Mouse (Mus musculus) T-cell, adult 2 months (primary cell): Measurements from ENCODE around the gene Pold4.
A peak's percentile ranks its signal among the peaks of the same experiment; 100 is the strongest.
"Not testable (repeated sequence)": the region's sequence is repeated elsewhere in the genome, so short reads cannot be mapped to it uniquely, and the experiment has no call there.

Experiments used
- DNase-seq: peaks from one replicate; pipeline ENCODE4 v3.0.0; 2022; ENCODE audit warnings: low spot score

Gene Pold4

DNA sequence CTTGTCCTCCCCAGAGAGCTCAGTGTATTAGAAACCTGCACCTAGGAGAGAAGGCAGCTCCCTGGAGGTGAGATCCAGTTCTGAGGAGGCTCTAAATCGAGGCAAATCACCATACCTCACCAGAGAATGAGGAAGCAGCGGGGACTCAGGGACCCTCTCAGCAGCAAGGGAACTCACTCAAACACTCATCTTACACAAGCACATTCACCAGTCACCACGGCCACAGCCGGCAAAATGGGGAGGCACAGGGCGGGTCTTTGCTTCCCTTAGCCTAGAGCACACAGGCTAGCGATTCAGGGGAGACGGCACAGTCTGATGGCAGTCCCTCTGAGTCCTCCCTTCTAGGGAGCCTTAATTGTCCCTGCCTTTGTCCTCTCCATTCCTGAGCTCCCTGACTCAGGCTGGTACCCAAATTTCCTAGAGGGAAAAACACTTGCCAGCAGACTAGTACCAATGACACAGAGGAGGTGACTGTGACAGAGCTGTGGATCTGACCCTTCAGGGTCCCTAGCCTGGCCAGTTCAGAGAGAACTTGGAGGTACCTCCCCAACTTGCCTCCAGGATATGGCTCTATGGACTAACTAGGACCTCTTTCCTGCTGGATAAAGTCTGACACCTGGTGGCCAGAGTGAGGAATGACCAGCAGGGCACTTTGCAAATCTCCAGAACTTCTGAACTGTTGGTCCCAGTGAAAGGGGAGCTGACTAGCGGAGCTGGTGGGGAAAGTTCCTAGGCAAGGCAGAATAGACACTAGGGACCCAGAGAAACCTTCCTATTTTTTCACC is 3.6 kb upstream of the Pold4 start:
- DNase-seq: peak; percentile 69

DNA sequence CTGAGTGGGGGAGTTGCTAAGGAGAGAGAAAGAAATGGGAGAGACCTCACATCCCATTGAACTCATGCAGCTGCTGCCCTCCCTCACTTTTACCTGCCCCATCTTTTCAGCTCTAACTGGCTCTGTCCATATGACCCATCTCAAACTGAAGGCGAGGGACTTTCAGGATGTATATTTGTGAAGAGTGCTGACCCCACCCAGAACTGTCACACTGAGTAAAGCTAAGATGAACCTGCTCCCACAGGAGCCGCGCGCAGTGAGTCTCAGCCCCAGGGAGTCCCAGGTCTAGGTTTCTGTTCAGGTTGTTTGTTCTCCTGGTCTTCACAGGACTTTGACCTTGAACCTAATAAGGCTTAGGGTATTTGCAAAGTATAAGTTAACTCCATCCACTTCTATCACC is 2.8 kb upstream of the Pold4 start:
- DNase-seq: no peak

GRCm38 (mm10) chr19:4229451-4230076 is 2.1 kb upstream of the Pold4 start:
- no peak for DNase-seq

GRCm38 (mm10) chr19:4230415-4230814 is 1.3 kb upstream of the Pold4 start:
- DNase-seq: no peak

GRCm38 (mm10) chr19:4232186-4232572 is 480 bp downstream of the Pold4 start:
- no peak for DNase-seq

GRCm38 (mm10) chr19:4232651-4233050 is 952 bp downstream of the Pold4 start:
- no peak for DNase-seq

GRCm38 (mm10) chr19:4234548-4234947 is 2.8 kb downstream of the Pold4 start:
- no peak for DNase-seq

- no peak for DNase-seq
Measured at GRCm38 (mm10) chr19:4240247-4240668, 8.6 kb downstream of the Pold4 start.

DNA sequence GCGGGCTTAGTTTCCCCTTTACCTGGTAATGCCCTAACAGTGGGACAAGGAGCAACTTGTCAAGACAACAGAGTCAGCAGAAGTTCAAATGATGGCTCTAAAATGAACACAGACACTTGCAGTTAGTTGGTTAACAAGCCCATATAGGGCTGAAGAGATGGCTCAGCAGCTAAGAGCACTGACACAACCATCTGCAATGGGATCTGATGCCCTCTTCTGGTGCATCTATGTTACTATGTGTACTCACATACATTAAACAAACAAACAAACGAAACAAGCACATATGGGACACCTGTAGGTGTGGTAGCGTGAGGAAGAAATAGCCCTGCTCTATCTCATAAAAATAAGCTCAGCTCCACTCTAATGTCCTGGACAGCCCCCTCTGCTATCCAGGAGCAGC is 10.7 kb downstream of the Pold4 start:
- DNase-seq: no peak

DNA sequence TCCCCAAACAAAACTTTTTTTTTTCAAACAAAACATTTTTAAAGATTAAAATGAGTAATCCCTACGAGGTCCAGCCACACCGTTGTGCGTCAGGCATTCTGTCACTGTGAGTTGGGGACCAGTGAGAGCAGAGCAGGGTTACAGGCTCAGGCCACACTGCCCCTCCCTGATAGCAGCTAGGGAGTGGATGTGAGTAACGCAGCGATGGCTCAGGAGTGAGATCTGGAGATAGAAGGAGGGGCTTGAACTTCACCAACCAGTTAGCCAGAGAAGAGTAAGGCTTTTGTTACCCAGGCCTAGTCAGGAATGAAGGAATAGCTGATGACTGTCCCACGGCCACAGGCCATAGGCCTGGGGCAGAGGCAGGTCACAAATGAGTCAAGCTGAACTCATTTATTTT is 13.1 kb downstream of the Pold4 start:
- DNase-seq: no peak

DNA sequence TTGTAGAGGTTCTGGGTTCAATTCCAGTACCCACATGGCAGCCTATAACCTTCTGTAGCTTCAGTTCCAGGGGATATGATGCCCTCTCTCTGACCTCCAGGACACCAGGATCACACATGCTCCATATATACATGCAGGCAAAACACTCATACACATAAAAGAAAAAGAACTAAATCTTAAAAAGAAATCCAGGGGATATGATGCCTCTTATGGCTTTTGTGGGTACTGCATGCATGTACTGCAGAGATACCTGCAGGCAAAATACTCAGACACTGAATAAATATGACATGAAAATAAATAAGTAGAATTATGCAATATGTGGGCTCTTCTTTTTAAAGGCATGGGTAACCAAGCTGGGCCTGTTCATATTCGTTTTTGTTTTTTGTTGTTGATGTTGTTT is 15.3 kb downstream of the Pold4 start:
- DNase-seq: peak; percentile 27

- not testable (repeated sequence) for DNase-seq
Measured at GRCm38 (mm10) chr19:4248683-4249082, 17.0 kb downstream of the Pold4 start.

GRCm38 (mm10) chr19:4254230-4254629 is 22.5 kb downstream of the Pold4 start:
- no peak for DNase-seq

DNA sequence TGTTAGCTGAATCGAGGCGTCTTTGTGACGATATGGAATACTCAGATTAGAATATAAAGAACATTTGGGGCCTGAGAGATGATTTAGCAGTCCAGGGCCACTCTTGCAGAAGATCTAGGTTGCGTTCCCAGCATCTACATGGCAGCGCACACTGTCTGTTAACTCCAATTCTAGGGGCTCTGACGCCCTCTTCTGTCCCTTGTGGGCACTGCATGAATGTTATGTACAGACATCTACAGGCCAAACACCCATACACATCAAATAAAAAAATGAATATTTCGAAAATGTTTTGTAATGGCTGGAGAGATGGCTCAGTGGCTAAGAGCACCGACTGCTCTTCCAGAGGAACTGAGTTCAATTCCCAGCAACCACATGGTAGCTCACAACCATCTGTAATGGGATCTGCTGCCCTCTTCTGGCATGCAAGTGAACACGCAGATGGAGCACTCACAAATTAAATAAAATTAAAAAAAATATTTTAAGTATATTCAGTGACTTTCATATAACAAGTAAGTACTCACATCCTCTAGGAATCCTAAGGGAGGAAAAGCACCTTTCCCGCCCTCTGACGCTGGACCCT is 24.0 kb downstream of the Pold4 start:
- DNase-seq: peak; percentile 33

GRCm38 (mm10) chr19:4257216-4257896 is 25.7 kb downstream of the Pold4 start:
- DNase-seq: peak; percentile 85

DNA sequence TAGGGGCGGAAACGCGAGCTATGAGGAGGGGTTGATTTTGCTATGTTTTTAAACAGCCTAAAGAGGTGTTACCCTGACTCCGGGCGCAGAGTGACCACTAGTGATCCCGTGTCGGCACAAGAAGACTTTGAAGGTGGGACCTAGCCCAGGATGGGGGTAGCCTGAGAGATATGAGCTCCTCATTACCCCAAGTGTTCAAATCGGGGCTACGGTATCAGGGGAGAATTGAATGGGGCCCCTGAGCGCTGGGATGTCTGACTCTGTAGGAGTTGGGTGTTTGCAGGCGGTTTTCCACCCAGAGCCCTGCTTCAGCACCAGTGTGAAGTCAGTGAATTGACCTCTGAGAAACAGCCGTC is 26.2 kb downstream of the Pold4 start:
- no peak for DNase-seq

DNA sequence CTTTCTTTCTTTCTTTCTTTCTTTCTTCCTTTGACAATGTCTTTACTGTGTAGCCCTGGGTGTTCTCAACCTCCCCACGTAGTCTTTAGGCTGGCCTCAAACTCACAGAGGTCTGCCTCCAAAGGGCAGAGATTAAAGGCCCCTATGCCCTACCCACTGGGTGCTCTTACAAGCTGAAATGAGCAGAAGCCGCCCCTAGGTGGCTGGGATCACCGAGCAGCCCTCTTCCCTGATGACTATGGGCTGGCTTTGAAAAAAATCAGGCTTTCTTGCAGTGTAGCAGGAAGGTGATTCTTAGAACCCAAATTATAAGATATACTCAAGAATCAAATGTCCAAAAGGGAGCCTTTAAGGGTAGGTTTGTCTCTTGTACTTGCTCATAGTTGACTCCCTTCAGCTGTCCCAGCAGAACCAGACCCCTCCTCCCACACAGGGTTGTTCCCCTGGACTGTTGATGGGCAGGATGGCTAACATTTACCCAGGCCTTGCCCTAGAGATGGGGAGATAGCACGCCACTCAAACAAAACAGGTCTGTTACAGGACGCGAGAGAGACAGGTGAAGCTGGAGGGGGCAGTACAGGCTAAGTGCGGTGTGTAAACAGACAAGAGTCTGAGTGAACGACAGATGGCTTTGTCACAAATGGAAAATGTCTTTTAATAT is 29.5 kb downstream of the Pold4 start:
- DNase-seq: peak; percentile 56

DNA sequence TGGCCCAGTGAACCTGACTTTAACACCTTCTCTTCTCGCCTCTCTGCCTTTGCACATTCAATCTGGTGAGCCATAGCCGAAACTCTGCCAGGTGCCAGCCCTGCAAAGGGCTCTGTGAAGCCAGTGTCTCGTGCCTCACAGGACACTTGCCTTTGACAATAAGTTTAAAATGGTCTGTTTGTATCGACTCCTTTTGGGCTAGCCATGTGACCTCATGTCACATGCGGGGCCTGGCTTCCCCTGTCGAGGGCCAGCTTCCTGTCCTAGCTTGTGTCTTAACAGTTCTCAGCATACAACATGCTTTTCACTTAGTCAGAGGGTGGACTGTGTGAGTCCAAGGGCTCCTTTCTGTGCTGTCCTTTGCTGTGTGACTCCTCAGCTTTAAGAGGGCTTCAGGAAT is 31.1 kb downstream of the Pold4 start:
- no peak for DNase-seq

GRCm38 (mm10) chr19:4263702-4264101 is 32.0 kb downstream of the Pold4 start:
- DNase-seq: no peak

GRCm38 (mm10) chr19:4264171-4264780 is 32.6 kb downstream of the Pold4 start:
- DNase-seq: no peak

DNA sequence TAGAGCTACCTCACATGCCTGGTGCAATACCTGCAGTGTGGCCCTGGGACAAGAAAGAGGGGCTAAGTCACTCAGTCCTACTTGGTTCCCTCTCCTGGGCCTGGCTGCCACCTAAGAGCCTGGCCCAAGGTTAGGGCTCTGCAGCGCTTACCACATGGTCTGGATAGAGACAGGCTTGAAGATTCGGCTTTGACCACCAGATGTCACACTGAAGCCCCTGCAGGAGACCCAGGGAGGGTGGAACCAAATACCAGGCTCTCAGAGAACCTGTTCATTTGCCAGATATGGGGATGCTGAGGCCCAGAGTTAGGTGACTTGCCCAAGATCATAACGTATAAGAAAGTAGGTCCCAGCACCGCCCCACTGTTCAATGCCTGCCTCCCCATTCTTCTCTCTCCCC is 34.3 kb downstream of the Pold4 start:
- no peak for DNase-seq
